Mouse (Mus musculus) Patski (cell line): Measurements from ENCODE around the gene Olfr704. TPM values are rescaled to one million over a fixed set of nuclear protein-coding genes. Genes with fewer than 3 reads are reported as not detected.
"Not testable (repeated sequence)": the region's sequence is repeated elsewhere in the genome, so short reads cannot be mapped to it uniquely, and the experiment has no call there.

Experiments used
- ATAC-seq: fragments of 100-300 bp; one replicate; pipeline ENCODE4 v1.8.0; 2021
- CTCF ChIA-PET: fragments of 350-600 bp; sonication (Branson Sonifier 250); formaldehyde crosslinking; loops from one replicate; lab custom pipeline; 2022; ENCODE audit warnings: inconsistent platforms; lab: Charles Lee
- POLR2A ChIA-PET: fragments of 350-600 bp; sonication (Branson Sonifier 250); formaldehyde crosslinking; loops from one replicate; lab custom pipeline; 2022; ENCODE audit warnings: antibody characterized with exemption, inconsistent platforms; lab: Charles Lee
- DNase-seq: peaks from one replicate; pipeline ENCODE4 v3.0.0-alpha.2; 2011; ENCODE audit warnings: low read depth, low spot score
- H3K27me3 ChIP-seq: fragments of 371-371 bp; one replicate; pipeline ENCODE4 v1.5.1; 2021
- CTCF ChIP-seq: fragments of 100-300 bp; IDR thresholded peaks from one replicate; pipeline ENCODE4 v1.5.1; 2021
- in situ Hi-C: fragments of 300-500 bp; cut with MboI; formaldehyde crosslinking; loops from 3 replicates; pipeline ENCODE4 v1.11.1; 2018; ENCODE audit warnings: low pct_unique_long_range_greater_than_20kb, mixed read lengths
- polyA plus RNA-seq: library from polyadenylated mRNA; unstranded; gene quantifications from one replicate; pipeline ENCODE4 v1.2.3, GENCODE M21; 2021

The Olfr704 gene
- polyA plus RNA-seq: not detected

- TF ChIP-seq CTCF: no peak
- in situ Hi-C loops: no loop called here
- H3K27me3 ChIP-seq: no peaks in the 10 kb centered on the region
- ChIA-PET CTCF (no interaction called here), POLR2A (no interaction called here)
- no peak for DNase-seq
- ATAC-seq: no peak
Measured at GRCm38 (mm10) chr7:106862885-106863284, at the start of gene Olfr704. Gene Olfr704, plus strand, starts transcription at chr7:106863185.

GRCm38 (mm10) chr7:106813829-106814228 lies 49.2 kb upstream of the Olfr704 start, which contains the start of gene Olfr701:
Gene Olfr701, plus strand, starts transcription at chr7:106814129.
- in situ Hi-C loops: loop anchor here (25.0 kb wide), 1 partner anchor 277 kb away; no protein-coding TSS in a partner anchor
- H3K27me3 ChIP-seq: no peaks in the 10 kb centered on the region
- POLR2A ChIA-PET: no interaction called here
- no peak for DNase-seq
- ATAC-seq: no peak
- TF ChIP-seq CTCF: no peak
- CTCF ChIA-PET: no interaction called here

GRCm38 (mm10) chr7:106815775-106816174 lies 47.2 kb upstream of the Olfr704 start:
- CTCF ChIA-PET: interaction anchor here (0.9 kb wide), 1 partner anchor 9 kb away, joined by 3 read pairs; no protein-coding TSS in a partner anchor
- POLR2A ChIA-PET: no interaction called here
- in situ Hi-C loops: loop anchor here (25.0 kb wide), 1 partner anchor 278 kb away; no protein-coding TSS in a partner anchor
- no peaks in the 10 kb centered on the region for H3K27me3 ChIP-seq
- DNase-seq (no peak), ATAC-seq (no peak)
- peak; percentile 54 for TF ChIP-seq CTCF

- no peak for DNase-seq
- ChIA-PET CTCF (no interaction called here), POLR2A (no interaction called here)
- no peaks in the 10 kb centered on the region for H3K27me3 ChIP-seq
- no peak for TF ChIP-seq CTCF
- in situ Hi-C loops: loop anchor here (25.0 kb wide), 1 partner anchor 281 kb away; no protein-coding TSS in a partner anchor
- ATAC-seq: no peak
Measured at GRCm38 (mm10) chr7:106818414-106818813, 44.6 kb upstream of the Olfr704 start.

- ATAC-seq: no peak
- no peak for DNase-seq
- CTCF ChIA-PET: no interaction called here
- peaks cover 4% of the 10 kb centered on the region for H3K27me3 ChIP-seq
- in situ Hi-C loops: no loop called here
- POLR2A ChIA-PET: no interaction called here
- no peak for TF ChIP-seq CTCF
Measured at GRCm38 (mm10) chr7:106833793-106834192, 29.2 kb upstream of the Olfr704 start, which contains the start of gene Olfr702. Gene Olfr702, minus strand, starts transcription at chr7:106833893.

- no peaks in the 10 kb centered on the region for H3K27me3 ChIP-seq
- in situ Hi-C loops: no loop called here
- ATAC-seq (no peak), DNase-seq (no peak)
- no peak for TF ChIP-seq CTCF
- CTCF ChIA-PET: no interaction called here
- POLR2A ChIA-PET: no interaction called here
Measured at GRCm38 (mm10) chr7:106843060-106843459, 19.9 kb upstream of the Olfr704 start, which contains the start of gene Olfr703. Gene Olfr703, plus strand, starts transcription at chr7:106843360.

GRCm38 (mm10) chr7:106876791-106877190 lies 13.8 kb downstream of the Olfr704 start, which contains the start of gene Olfr705:
Gene Olfr705, minus strand, starts transcription at chr7:106876891.
- in situ Hi-C loops: no loop called here
- no peaks in the 10 kb centered on the region for H3K27me3 ChIP-seq
- no peak for TF ChIP-seq CTCF
- ATAC-seq: no peak
- POLR2A ChIA-PET: no interaction called here
- CTCF ChIA-PET: no interaction called here
- no peak for DNase-seq

- no peak for TF ChIP-seq CTCF
- CTCF ChIA-PET: no interaction called here
Measured at GRCm38 (mm10) chr7:106888062-106888461, 25.1 kb downstream of the Olfr704 start, which contains the start of gene Olfr706. Gene Olfr706, minus strand, starts transcription at chr7:106888162.

GRCm38 (mm10) chr7:106901141-106901540 lies 38.2 kb downstream of the Olfr704 start, which contains the start of gene Olfr707:
Gene Olfr707, minus strand, starts transcription at chr7:106901241.
- ATAC-seq, CTCF ChIA-PET, H3K27me3 ChIP-seq, POLR2A ChIA-PET, in situ Hi-C loops, DNase-seq: not testable (repeated sequence)

More at GRCm38 (mm10) chr7:106888062-106888461, 25.1 kb downstream of the Olfr704 start, which contains the start of gene Olfr706:
- DNase-seq (no peak), ATAC-seq (no peak)
- POLR2A ChIA-PET: no interaction called here
- no peaks in the 10 kb centered on the region for H3K27me3 ChIP-seq
- in situ Hi-C loops: no loop called here

GRCm38 (mm10) chr7:106907676-106908075 lies 44.7 kb downstream of the Olfr704 start, which contains the start of gene Olfr1532-ps1:
Gene Olfr1532-ps1, plus strand, starts transcription at chr7:106908001.
- no peak for ATAC-seq
- H3K27me3 ChIP-seq: no peaks in the 10 kb centered on the region
- CTCF ChIA-PET: no interaction called here
- in situ Hi-C loops: no loop called here
- no peak for TF ChIP-seq CTCF
- DNase-seq: no peak
- POLR2A ChIA-PET: no interaction called here

Other genes with a start within 250 kb of the Olfr704 start
- not detected for gene Olfr693, start 182.6 kb upstream of the Olfr704 start, polyA plus RNA-seq
- gene Olfr694, start 171.4 kb upstream of the Olfr704 start, polyA plus RNA-seq: not detected
- gene Olfr695, start 146.8 kb upstream of the Olfr704 start, polyA plus RNA-seq: not detected
- not detected for gene Olfr697, start 120.7 kb upstream of the Olfr704 start, polyA plus RNA-seq
- gene Olfr698, start 107.8 kb upstream of the Olfr704 start, polyA plus RNA-seq: not detected
- gene Olfr699, start 70.0 kb upstream of the Olfr704 start, polyA plus RNA-seq: not detected
- not detected for gene Olfr700, start 54.4 kb upstream of the Olfr704 start, polyA plus RNA-seq
- 0.04 TPM for gene Olfr701, start 49.1 kb upstream of the Olfr704 start, polyA plus RNA-seq
- gene Olfr702, start 29.3 kb upstream of the Olfr704 start, polyA plus RNA-seq: 0.05 TPM
- not detected for gene Olfr703, start 19.8 kb upstream of the Olfr704 start, polyA plus RNA-seq
- gene Olfr705, start 13.7 kb downstream of the Olfr704 start, polyA plus RNA-seq: not detected
- not detected for gene Olfr706, start 25.0 kb downstream of the Olfr704 start, polyA plus RNA-seq
- gene Olfr707, start 38.1 kb downstream of the Olfr704 start, polyA plus RNA-seq: not detected
- gene Olfr1532-ps1, start 44.8 kb downstream of the Olfr704 start, polyA plus RNA-seq: not detected
- gene Olfr709-ps1, start 69.0 kb downstream of the Olfr704 start, polyA plus RNA-seq: not detected
- not detected for gene Olfr710, start 85.1 kb downstream of the Olfr704 start, polyA plus RNA-seq
- not detected for gene Olfr6, start 100.8 kb downstream of the Olfr704 start, polyA plus RNA-seq
- gene Olfr711, start 112.3 kb downstream of the Olfr704 start, polyA plus RNA-seq: not detected
- not detected for gene Olfr2, start 142.9 kb downstream of the Olfr704 start, polyA plus RNA-seq
- gene Olfr713, start 168.0 kb downstream of the Olfr704 start, polyA plus RNA-seq: not detected
- gene Olfr714, start 207.8 kb downstream of the Olfr704 start, polyA plus RNA-seq: not detected
- not detected for gene Olfr17, start 230.0 kb downstream of the Olfr704 start, polyA plus RNA-seq
- gene Olfr715b, start 247.2 kb downstream of the Olfr704 start, polyA plus RNA-seq: not detected